Mouse (Mus musculus): Measurements from ENCODE around the gene Bean1.

DNA sequence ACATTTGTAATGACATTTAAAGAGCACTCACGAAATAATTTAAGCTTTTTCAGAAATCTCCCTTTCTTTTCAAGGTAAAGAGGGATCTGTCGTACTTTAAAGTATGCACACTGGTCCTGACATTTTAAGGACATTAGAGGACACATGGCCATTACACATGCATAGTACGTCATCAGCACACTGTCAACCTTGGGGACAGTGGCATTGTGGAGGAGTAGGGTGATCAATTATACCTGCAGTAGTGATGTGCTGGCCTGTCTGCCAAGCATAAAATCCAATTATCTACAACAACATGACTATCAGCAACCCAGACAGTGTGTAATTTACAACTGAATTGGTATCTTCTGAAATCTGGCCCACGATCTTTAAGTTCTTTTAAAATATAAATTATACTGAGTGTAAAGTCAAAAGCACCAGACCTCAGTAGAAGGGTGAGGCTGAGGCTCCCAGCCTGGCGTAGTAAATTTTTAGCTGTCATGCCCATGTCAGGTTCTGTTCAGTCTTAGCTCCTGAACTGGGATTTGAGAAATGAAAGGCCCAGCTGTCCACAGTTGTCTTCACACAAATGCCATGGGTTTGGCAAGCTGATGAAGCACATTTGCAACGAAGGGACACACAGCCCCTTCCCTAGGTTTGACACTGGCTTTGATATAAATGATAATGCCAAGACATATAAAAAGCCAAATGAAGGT lies 20.7 kb downstream of the Bean1 start:
- TF ChIP-seq CTCF (IDR thresholded peaks at IDR 0.05; ENCODE audit: borderline replicate concordance, control insufficient read depth, extremely low read depth, insufficient read depth, low read length, poor library complexity) (no peak), POLR2A (IDR thresholded peaks at IDR 0.05; ENCODE audit: control insufficient read depth, extremely low read depth, insufficient read depth, low read length, poor library complexity) (no peak)

Data from thymus, adult 2 months (tissue).